Mouse (Mus musculus): ENCODE results near the gene P2rx7.

The P2rx7 gene

GRCm38 (mm10) chr5:122731321-122731720 is 87.6 kb downstream of the P2rx7 start:
- DNase-seq (ENCODE audit: low spot score) = peak; percentile 73

DNA sequence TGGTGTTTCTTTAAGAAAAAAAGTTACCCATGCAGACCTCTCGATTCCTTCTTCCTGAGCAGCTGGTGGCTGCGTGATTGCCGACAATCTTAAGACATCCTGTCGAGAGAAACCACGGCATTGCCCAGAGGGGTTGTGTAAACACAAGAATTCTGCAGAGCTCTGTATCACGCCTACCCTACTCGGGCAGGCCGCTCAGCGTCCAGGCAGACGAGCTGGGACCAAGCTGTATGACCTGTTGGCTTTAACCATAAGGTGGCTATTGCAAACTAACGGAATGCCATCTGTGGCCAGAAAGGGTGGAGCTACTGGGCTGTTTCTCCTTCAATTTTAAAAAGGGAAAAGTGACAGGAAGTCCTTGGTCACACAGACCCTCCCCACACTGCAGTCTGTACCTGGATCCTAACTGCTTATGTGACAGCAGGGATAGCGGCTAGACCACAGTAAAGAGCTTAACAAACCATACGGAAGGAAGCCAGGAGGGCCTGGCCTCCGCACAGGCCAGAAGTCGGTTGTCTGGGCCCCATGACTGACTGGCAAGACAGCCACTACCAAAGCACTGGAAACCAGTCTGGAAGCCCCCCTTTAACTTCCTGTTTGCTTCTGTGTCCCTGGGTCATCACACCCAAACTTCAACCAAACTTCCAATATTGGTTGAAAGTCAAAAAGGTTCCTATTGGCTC is 88.4 kb downstream of the P2rx7 start:
- DNase-seq (ENCODE audit: low spot score) = no peak

GRCm38 (mm10) chr5:122733881-122734280 is 90.2 kb downstream of the P2rx7 start:
- DNase-seq (ENCODE audit: low spot score) = no peak

DNA sequence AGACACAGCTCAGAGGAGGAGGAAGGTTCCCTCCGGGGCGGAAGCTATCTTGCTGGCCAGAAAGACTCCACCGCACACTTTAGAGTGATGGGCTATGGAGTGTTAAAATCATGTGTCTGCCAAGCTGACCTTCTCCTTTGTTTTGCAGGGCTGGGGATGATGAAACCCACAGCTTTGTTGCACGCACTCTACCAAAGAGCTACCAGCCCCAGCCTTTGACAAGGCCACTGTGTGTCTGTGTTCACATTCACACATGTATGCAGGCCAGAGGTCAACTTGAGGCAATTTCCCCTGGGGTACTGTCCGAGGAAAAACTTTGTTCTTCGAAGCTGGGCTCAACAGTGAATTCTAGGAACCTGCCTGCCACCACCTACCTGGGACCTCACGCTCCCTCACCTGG is 92.1 kb downstream of the P2rx7 start:
- no peak for DNase-seq (ENCODE audit: low spot score)

DNA sequence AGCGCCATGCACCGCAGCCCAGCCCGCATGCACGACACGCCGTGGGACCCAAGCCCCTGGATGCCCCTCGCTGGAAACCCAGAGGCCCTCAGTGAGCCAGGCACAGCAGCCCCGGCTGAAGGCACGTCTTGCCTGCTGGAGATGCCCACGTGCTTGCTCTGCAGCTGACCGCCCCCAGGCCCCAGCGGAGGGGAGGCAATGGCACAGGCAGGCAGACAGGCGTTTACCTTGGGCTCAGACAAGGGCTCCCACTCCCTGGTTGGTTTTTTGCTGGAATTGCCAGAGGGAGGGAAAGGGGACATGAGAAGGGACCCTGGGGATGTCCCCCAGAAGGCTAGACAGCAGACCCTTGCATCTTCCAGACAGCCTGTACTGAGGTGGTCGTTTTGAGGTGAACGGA is 93.0 kb downstream of the P2rx7 start:
- DNase-seq (ENCODE audit: low spot score) = no peak

Data from c-Kit-positive CD71-positive TER-119-positive erythroid progenitor cells, embryonic 14.5 days (primary cell).